Comparison of ENCODE assay signal across 8 mouse cellular contexts in the genomic region with DNA sequence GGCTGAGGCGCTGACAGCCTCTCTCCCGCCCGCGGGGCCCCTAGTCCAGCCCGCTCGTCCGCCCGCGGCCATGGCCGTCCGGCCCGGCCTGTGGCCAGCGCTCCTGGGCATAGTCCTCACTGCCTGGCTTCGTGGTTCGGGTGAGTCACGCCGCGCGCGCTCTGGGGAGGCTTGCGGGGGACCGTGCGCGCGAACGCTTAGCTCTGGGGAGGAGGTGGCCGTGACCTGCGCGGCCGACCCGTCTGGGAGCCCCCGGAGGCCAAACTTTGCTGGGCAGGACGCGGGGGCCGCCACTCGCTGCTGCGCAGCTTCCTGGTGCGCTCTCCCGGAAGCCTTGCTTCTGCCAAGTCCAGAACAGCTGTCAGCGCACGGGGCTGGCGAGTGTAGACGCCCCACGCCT. TPM values are rescaled to one million over a fixed set of nuclear protein-coding genes. Genes with fewer than 3 reads are reported as not detected.
DNase-seq lines count a peak whose midpoint lies in the region; ATAC-seq lines count a peak whose summit lies in the region.

No protein-coding gene starts in this region.

- H3K4me2 ChIP-seq in heart, embryonic 14.5 days (ENCODE audit: low read length) = peak overlapping the region; percentile 98
- peak overlapping the region; percentile 99 for H3K4me2 ChIP-seq in stomach, embryonic 14.5 days (replicated peaks; ENCODE audit: low read depth, low read length)

- peaks cover 2 to 7% of the 10 kb centered on the region in 2 experiments; a peak in 1 of 4 replicates for H3K4me1 ChIP-seq in heart, embryonic 14.5 days (ENCODE audit: control insufficient read depth in 2 of 2, insufficient read depth in 2 of 2, low read length in 2 of 2)
- peaks cover 6% of the 10 kb centered on the region; the same call in 1 of the 2 replicates for H3K4me1 ChIP-seq in stomach, embryonic 14.5 days (ENCODE audit: control insufficient read depth, insufficient read depth, low read length)

- H3K9me3 ChIP-seq in heart, embryonic 14.5 days (ENCODE audit: control insufficient read depth, low read length) = no peaks in the 10 kb centered on the region
- H3K9me3 ChIP-seq in stomach, embryonic 14.5 days (ENCODE audit: control insufficient read depth, low read depth, low read length) = no peaks in the 10 kb centered on the region

- WGBS in heart, embryonic 14.5 days = 1% methylated on average over 44 of the region's 44 CpGs
- 0% methylated on average over 40 of the region's 44 CpGs for WGBS in stomach, embryonic 14.5 days

- peak; percentile 40; the same call in 1 of the 2 replicates for ATAC-seq in heart, embryonic 14.5 days (ENCODE audit: insufficient number of reproducible peaks, insufficient read depth, low FRiP score, low read depth)
- peak; percentile 24; the same call in 1 of the 2 replicates for ATAC-seq in stomach, embryonic 14.5 days (ENCODE audit: insufficient number of reproducible peaks, insufficient read depth, low FRiP score, low read depth)

- H3K4me3 ChIP-seq in heart, embryonic 14.5 days (ENCODE audit: control insufficient read depth in 1 of 2, insufficient read depth in 1 of 2, low read depth in 1 of 2, low read length in 2 of 2) = peak overlapping the region; percentile 55 to 62
- H3K4me3 ChIP-seq in stomach, embryonic 14.5 days (ENCODE audit: low read depth, low read length) = peak overlapping the region; percentile 70

- peak; percentile 47 for DNase-seq in urinary bladder, adult 2 months (ENCODE audit: low spot score)
- DNase-seq in urinary bladder, postnatal 10 days (ENCODE audit: low spot score) = no peak
- DNase-seq in embryo, embryonic 10.5 days (ENCODE audit: low spot score) = peak; percentile 58
- DNase-seq in left cerebral cortex, adult 8-10 months (ENCODE audit: low spot score in 2 of 2) = peak; percentile 45 to 65
- peak; percentile 23 to 65 for DNase-seq in lung, postnatal 4 days
- no peak for DNase-seq in testis, postnatal 10 days (ENCODE audit: low spot score)

- peak overlapping the region; percentile 62 for H3K9ac ChIP-seq in heart, embryonic 14.5 days (ENCODE audit: low read length)
- H3K9ac ChIP-seq in stomach, embryonic 14.5 days (replicated peaks; ENCODE audit: low read depth, low read length) = peak overlapping the region; percentile 36

- H3K27me3 ChIP-seq in heart, embryonic 14.5 days (ENCODE audit: control insufficient read depth, insufficient read depth, low read length) = peaks cover 98% of the 10 kb centered on the region
- H3K27me3 ChIP-seq in stomach, embryonic 14.5 days (ENCODE audit: control insufficient read depth, insufficient read depth, low read length) = peaks cover 53% of the 10 kb centered on the region

- H3K27ac ChIP-seq in heart, embryonic 14.5 days (replicated peaks in 1 of 2; ENCODE audit: control insufficient read depth in 1 of 2, insufficient read depth in 1 of 2, low read depth in 2 of 2, low read length in 2 of 2) = no peak overlapping the region
- peak overlapping the region; percentile 44; the same call in 1 of the 2 replicates for H3K27ac ChIP-seq in stomach, embryonic 14.5 days (ENCODE audit: low read length)

- no peaks in the 10 kb centered on the region for H3K36me3 ChIP-seq in heart, embryonic 14.5 days (ENCODE audit: control insufficient read depth, insufficient read depth, low read length)
- H3K36me3 ChIP-seq in stomach, embryonic 14.5 days (ENCODE audit: control insufficient read depth, insufficient read depth, low read length) = no peaks in the 10 kb centered on the region

RNA-seq across cellular contexts. Expression of a gene that starts 0.4 kb away (rescaled TPM):
- polyA plus RNA-seq in urinary bladder, adult 2 months (2012; rRNA removed) = 26.9 and 39.1 TPM in 2 replicates
- polyA plus RNA-seq in heart, embryonic 14.5 days (2014; fragmentation: Nextera tagmentation; extraction: Ambion mirVana) = 2.3 and 2.7 TPM in 2 replicates
- total RNA-seq in left cerebral cortex, adult 8-10 months (2022) = 10 to 100 TPM; 86.2 to 95.5 (median 94.0) TPM
- polyA plus RNA-seq in stomach, embryonic 14.5 days (2014; fragmentation: Nextera tagmentation; extraction: Ambion mirVana) = 2.9 and 3.7 TPM in 2 replicates

Comparison
In these comparisons a context has a peak if more than half of its experiments do, and no peak if none do; other contexts are left out.
1. DNase-seq: peak in urinary bladder, adult 2 months (single experiment), embryo, embryonic 10.5 days (single experiment), left cerebral cortex, adult 8-10 months (2 of 2) and lung, postnatal 4 days (2 of 2); none in urinary bladder, postnatal 10 days (single experiment) and testis, postnatal 10 days (single experiment).